Mouse (Mus musculus) limb, embryonic 11.5 days (tissue): ENCODE data around the gene Ccn5. TPM values are rescaled to one million over a fixed set of nuclear protein-coding genes. Genes with fewer than 3 reads are reported as not detected.
A peak's percentile ranks its signal among the peaks of the same experiment; 100 is the strongest.

Source experiments
- ATAC-seq: fragments of 200-750 bp; cut with Nextera tagmentation; 2 replicates; pipeline ENCODE4 v1.8.0; 2017; ENCODE audit warnings: low read depth; ENCODE audit not compliant: insufficient number of reproducible peaks, low FRiP score, low TSS enrichment
- DNase-seq: peaks from one replicate; pipeline ENCODE4 v3.0.0-alpha.2; 2015; ENCODE audit warnings: low spot score
- H3K27ac ChIP-seq: fragments of 300-500 bp; sonication (generic); replicated peaks from 2 replicates; pipeline ENCODE4 v1.5.1; 2014; ENCODE audit warnings: low read depth, mild to moderate bottlenecking, low read length
- H3K27me3 ChIP-seq: fragments of 300-500 bp; sonication (generic); 2 replicates; pipeline ENCODE4 v1.6.1; 2014; ENCODE audit warnings: mild to moderate bottlenecking, low read length, mixed read lengths; ENCODE audit not compliant: control insufficient read depth, insufficient read depth
- H3K36me3 ChIP-seq: fragments of 300-500 bp; sonication (generic); 2 replicates; pipeline ENCODE4 v1.6.1; 2014; ENCODE audit warnings: mild to moderate bottlenecking, low read length, moderate library complexity, mixed read lengths; ENCODE audit not compliant: control insufficient read depth, insufficient read depth
- H3K4me1 ChIP-seq: fragments of 300-500 bp; sonication (generic); 2 replicates; pipeline ENCODE4 v1.6.1; 2014; ENCODE audit warnings: low read length, mixed read lengths; ENCODE audit not compliant: control insufficient read depth, insufficient read depth
- H3K4me2 ChIP-seq: fragments of 300-500 bp; sonication (generic); 2 replicates; pipeline ENCODE4 v1.6.1; 2014; ENCODE audit warnings: low read depth, mild to moderate bottlenecking, moderate library complexity; ENCODE audit not compliant: severe bottlenecking
- H3K4me3 ChIP-seq: fragments of 300-500 bp; sonication (generic); 2 replicates; pipeline ENCODE4 v1.5.1; 2014; ENCODE audit warnings: low read depth, low read length
- H3K9ac ChIP-seq: fragments of 300-500 bp; sonication (generic); 2 replicates; pipeline ENCODE4 v1.6.1; 2014; ENCODE audit warnings: mild to moderate bottlenecking, low read length
- H3K9me3 ChIP-seq: fragments of 300-500 bp; sonication (generic); 2 replicates; pipeline ENCODE4 v1.6.1; 2016; ENCODE audit warnings: low read length; ENCODE audit not compliant: control insufficient read depth
- WGBS: fragments of 180-500 bp; shearing (Covaris S2); extraction: QIAGEN DNeasy Blood & Tissue Kit; methylation state at CpG from one replicate; pipeline ENCODE4 v1.1.7; 2014; 5-methylcytosine and 5-hydroxymethylcytosine counted together
- polyA plus RNA-seq: library from polyadenylated mRNA; unstranded; fragments of >200 nt; fragmentation: Nextera tagmentation; extraction: Ambion mirVana; gene quantifications from 2 replicates; pipeline ENCODE4 v1.2.1, GENCODE M21; 2014

Gene Ccn5
- polyA plus RNA-seq, 1 experiment from 2014 or later, result 0.36 TPM

- Histone ChIP-seq H3K27ac (no peak overlapping the region), H3K27me3 (no peaks in the 10 kb centered on the region), H3K4me3 (no peak overlapping the region), H3K4me1 (peaks cover 5% of the 10 kb centered on the region; the same call in 1 of the 2 replicates), H3K36me3 (no peaks in the 10 kb centered on the region), H3K9ac (no peak overlapping the region), H3K4me2 (peak overlapping the region; percentile 31), H3K9me3 (no peaks in the 10 kb centered on the region)
- 12% methylated on average over 11 of the region's 11 CpGs for WGBS
- ATAC-seq, result peak; percentile 65
- DNase-seq, result peak; percentile 70
Observed at GRCm38 (mm10) chr2:163823771-163824170, 3.1 kb downstream of the Ccn5 start.

- H3K9ac ChIP-seq, result no peak overlapping the region
- 86% methylated on average over 1 of the region's 1 CpGs for WGBS
- no peaks in the 10 kb centered on the region for H3K9me3 ChIP-seq
- no peak overlapping the region for H3K27ac ChIP-seq
- no peaks in the 10 kb centered on the region for H3K27me3 ChIP-seq
- DNase-seq, result no peak
- no peak for ATAC-seq
- H3K4me3 ChIP-seq, result no peak overlapping the region
- no peak overlapping the region for H3K4me2 ChIP-seq
- H3K4me1 ChIP-seq, result peaks cover 5% of the 10 kb centered on the region; the same call in 1 of the 2 replicates
- no peaks in the 10 kb centered on the region for H3K36me3 ChIP-seq
Observed at GRCm38 (mm10) chr2:163825861-163826260, 5.2 kb downstream of the Ccn5 start.

GRCm38 (mm10) chr2:163826494-163826893 lies 5.8 kb downstream of the Ccn5 start:
- H3K9me3 ChIP-seq, result no peaks in the 10 kb centered on the region
- H3K36me3 ChIP-seq, result no peaks in the 10 kb centered on the region
- no peak overlapping the region for H3K4me3 ChIP-seq
- 79% methylated on average over 5 of the region's 5 CpGs for WGBS
- H3K27ac ChIP-seq, result no peak overlapping the region
- DNase-seq, result no peak
- H3K27me3 ChIP-seq, result no peaks in the 10 kb centered on the region
- H3K4me2 ChIP-seq, result no peak overlapping the region
- H3K9ac ChIP-seq, result no peak overlapping the region
- peaks cover 5% of the 10 kb centered on the region; the same call in 1 of the 2 replicates for H3K4me1 ChIP-seq
- no peak for ATAC-seq

- 64% methylated on average over 1 of the region's 1 CpGs for WGBS
- no peaks in the 10 kb centered on the region for H3K9me3 ChIP-seq
- ATAC-seq (no peak), DNase-seq (no peak)
- H3K4me3 ChIP-seq, result no peak overlapping the region
- no peaks in the 10 kb centered on the region for H3K4me1 ChIP-seq
- no peak overlapping the region for H3K27ac ChIP-seq
- no peaks in the 10 kb centered on the region for H3K27me3 ChIP-seq
- H3K9ac ChIP-seq, result no peak overlapping the region
- H3K4me2 ChIP-seq, result no peak overlapping the region
- H3K36me3 ChIP-seq, result no peaks in the 10 kb centered on the region
Observed at GRCm38 (mm10) chr2:163831163-163831562, 10.5 kb downstream of the Ccn5 start.

- Histone ChIP-seq H3K4me3 (no peak overlapping the region), H3K27ac (no peak overlapping the region), H3K4me1 (no peaks in the 10 kb centered on the region), H3K9me3 (no peaks in the 10 kb centered on the region), H3K4me2 (no peak overlapping the region), H3K27me3 (no peaks in the 10 kb centered on the region), H3K36me3 (no peaks in the 10 kb centered on the region), H3K9ac (no peak overlapping the region)
- WGBS, result 35% methylated on average over 9 of the region's 9 CpGs
- DNase-seq, result peak; percentile 85
- no peak for ATAC-seq
Observed at GRCm38 (mm10) chr2:163838043-163838442, 17.4 kb downstream of the Ccn5 start.

GRCm38 (mm10) chr2:163839519-163839918 lies 18.9 kb downstream of the Ccn5 start:
- no peaks in the 10 kb centered on the region for H3K4me1 ChIP-seq
- H3K36me3 ChIP-seq, result no peaks in the 10 kb centered on the region
- no peak for DNase-seq
- no peak overlapping the region for H3K4me3 ChIP-seq
- 75% methylated on average over 6 of the region's 6 CpGs for WGBS
- no peaks in the 10 kb centered on the region for H3K27me3 ChIP-seq
- ATAC-seq, result no peak
- H3K9me3 ChIP-seq, result no peaks in the 10 kb centered on the region
- H3K27ac ChIP-seq, result no peak overlapping the region
- no peak overlapping the region for H3K9ac ChIP-seq
- no peak overlapping the region for H3K4me2 ChIP-seq

- Histone ChIP-seq H3K9ac (no peak overlapping the region), H3K27me3 (no peaks in the 10 kb centered on the region), H3K4me2 (no peak overlapping the region), H3K9me3 (no peaks in the 10 kb centered on the region), H3K4me1 (no peaks in the 10 kb centered on the region), H3K27ac (no peak overlapping the region), H3K36me3 (no peaks in the 10 kb centered on the region), H3K4me3 (no peak overlapping the region)
- no peak for DNase-seq
- 67% methylated on average over 4 of the region's 4 CpGs for WGBS
- no peak for ATAC-seq
Observed at GRCm38 (mm10) chr2:163842043-163842442, 21.4 kb downstream of the Ccn5 start.

- no peaks in the 10 kb centered on the region for H3K36me3 ChIP-seq
- no peaks in the 10 kb centered on the region for H3K4me1 ChIP-seq
- peak; percentile 64 for DNase-seq
- peaks cover 69% of the 10 kb centered on the region for H3K27me3 ChIP-seq
- no peak within 1 kb of the TSS for H3K27ac ChIP-seq
- peak within 1 kb of the TSS; percentile 15; the same call in 1 of the 2 replicates for H3K4me2 ChIP-seq
- no peak within 1 kb of the TSS for H3K9ac ChIP-seq
- H3K9me3 ChIP-seq, result no peaks in the 10 kb centered on the region
- 1% methylated on average over 38 of the region's 38 CpGs for WGBS
- no peak for ATAC-seq
- H3K4me3 ChIP-seq, result peak within 1 kb of the TSS; percentile 24
Observed at GRCm38 (mm10) chr2:163853461-163853901, 32.8 kb downstream of the Ccn5 start, which contains the start of gene Kcnk15. TSS of gene Kcnk15 (plus strand) at chr2:163853651.

- Histone ChIP-seq H3K9ac (no peak overlapping the region), H3K36me3 (no peaks in the 10 kb centered on the region), H3K27me3 (peaks cover 64% of the 10 kb centered on the region), H3K4me3 (no peak overlapping the region), H3K9me3 (no peaks in the 10 kb centered on the region), H3K4me1 (no peaks in the 10 kb centered on the region), H3K4me2 (no peak overlapping the region), H3K27ac (no peak overlapping the region)
- DNase-seq (no peak), ATAC-seq (no peak)
- WGBS, result 77% methylated on average over 6 of the region's 6 CpGs
Observed at GRCm38 (mm10) chr2:163857233-163857632, 36.6 kb downstream of the Ccn5 start.
